Mouse (Mus musculus): ENCODE data around the gene Olfr1326-ps1. TPM values are rescaled to one million over a fixed set of nuclear protein-coding genes. Genes with fewer than 3 reads are reported as not detected.

Olfr1326-ps1 gene
- polyA plus RNA-seq (2015; fragmentation: Nextera tagmentation; extraction: Ambion mirVana), result not detected in 2 replicates

- no peak for ATAC-seq (ENCODE audit: insufficient read depth)
These were observed at the start of gene Olfr1326-ps1 for GRCm38 (mm10) chrX:74574788-74575187. TSS of gene Olfr1326-ps1 (minus strand) at chrX:74574888.

DNA sequence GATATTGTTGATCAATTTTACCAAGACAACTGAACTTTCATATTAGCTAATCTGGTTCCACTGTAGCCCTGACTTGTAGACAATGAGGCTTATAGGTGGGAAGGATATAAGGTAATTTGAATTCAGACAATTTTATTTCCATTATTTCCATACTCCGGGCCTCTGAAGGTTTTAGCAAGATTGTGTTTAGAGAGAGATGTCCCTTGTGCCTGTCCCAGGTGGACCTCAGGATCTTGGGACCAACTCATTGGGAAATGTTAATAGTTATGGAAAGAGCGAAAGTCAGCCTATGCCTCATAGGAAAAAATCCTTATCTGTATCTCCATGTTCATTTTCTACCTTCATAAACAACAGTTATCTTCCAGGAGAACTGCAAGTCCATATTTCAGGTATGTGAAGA lies 17.7 kb upstream of the Olfr1326-ps1 start, which contains the start of gene Olfr1325:
Olfr1325 (plus strand) TSS at position 301 of the 400 bp plus-strand sequence.
- H3K4me3 ChIP-seq (replicated peaks), result no peak within 1 kb of the TSS
- H3K36me3 ChIP-seq (replicated peaks), result no peaks in the 10 kb centered on the region
- no peak for ATAC-seq (ENCODE audit: insufficient read depth)
- H3K9ac ChIP-seq, result no peak within 1 kb of the TSS
- 65% methylated on average over 2 of the region's 2 CpGs for WGBS (ENCODE audit: insufficient replicate concordance)
- no peaks in the 10 kb centered on the region for H3K9me3 ChIP-seq (replicated peaks)
- no peaks in the 10 kb centered on the region for H3K27me3 ChIP-seq
- no peaks in the 10 kb centered on the region for H3K4me1 ChIP-seq (replicated peaks)
- H3K27ac ChIP-seq (replicated peaks), result no peak within 1 kb of the TSS
- no peak within 1 kb of the TSS for H3K4me2 ChIP-seq

More at GRCm38 (mm10) chrX:74574788-74575187, at the start of gene Olfr1326-ps1:
- H3K9me3 ChIP-seq (replicated peaks), result no peaks in the 10 kb centered on the region
- H3K4me1 ChIP-seq (replicated peaks), result no peaks in the 10 kb centered on the region
- no peak within 1 kb of the TSS for H3K4me3 ChIP-seq (replicated peaks)
- H3K27me3 ChIP-seq, result no peaks in the 10 kb centered on the region
- no peak within 1 kb of the TSS for H3K4me2 ChIP-seq
- no peak within 1 kb of the TSS for H3K27ac ChIP-seq (replicated peaks)
- H3K36me3 ChIP-seq (replicated peaks), result no peaks in the 10 kb centered on the region
- H3K9ac ChIP-seq, result no peak within 1 kb of the TSS

Other genes starting within 250 kb of the Olfr1326-ps1 start
- 1.1 and 1.5 TPM in 2 replicates for gene Plxna3, start 245.8 kb downstream of the Olfr1326-ps1 start, polyA plus RNA-seq (2015; fragmentation: Nextera tagmentation; extraction: Ambion mirVana)
- gene Lage3, start 221.3 kb downstream of the Olfr1326-ps1 start, polyA plus RNA-seq (2015; fragmentation: Nextera tagmentation; extraction: Ambion mirVana), result 34.6 and 43.0 TPM in 2 replicates
- gene Ubl4a, start 201.7 kb downstream of the Olfr1326-ps1 start, polyA plus RNA-seq (2015; fragmentation: Nextera tagmentation; extraction: Ambion mirVana), result 37.3 and 38.8 TPM in 2 replicates
- gene Slc10a3, start 201.5 kb downstream of the Olfr1326-ps1 start, polyA plus RNA-seq (2015; fragmentation: Nextera tagmentation; extraction: Ambion mirVana), result 6.1 and 6.5 TPM in 2 replicates
- gene Fam3a, start 181.6 kb downstream of the Olfr1326-ps1 start, polyA plus RNA-seq (2015; fragmentation: Nextera tagmentation; extraction: Ambion mirVana), result 11.0 and 12.0 TPM in 2 replicates
- 21.5 and 26.2 TPM in 2 replicates for gene Ikbkg, start 181.6 kb downstream of the Olfr1326-ps1 start, polyA plus RNA-seq (2015; fragmentation: Nextera tagmentation; extraction: Ambion mirVana)
- 46.1 and 48.9 TPM in 2 replicates for gene G6pdx, start 145.7 kb downstream of the Olfr1326-ps1 start, polyA plus RNA-seq (2015; fragmentation: Nextera tagmentation; extraction: Ambion mirVana)
- not detected in 2 replicates for gene Gm6880, start 93.5 kb downstream of the Olfr1326-ps1 start, polyA plus RNA-seq (2015; fragmentation: Nextera tagmentation; extraction: Ambion mirVana)
- not detected in 2 replicates for gene Olfr1325, start 17.8 kb upstream of the Olfr1326-ps1 start, polyA plus RNA-seq (2015; fragmentation: Nextera tagmentation; extraction: Ambion mirVana)
- gene Gm5640, start 70.7 kb upstream of the Olfr1326-ps1 start, polyA plus RNA-seq (2015; fragmentation: Nextera tagmentation; extraction: Ambion mirVana), result not detected in 2 replicates
- gene Gm6890, start 166.0 kb upstream of the Olfr1326-ps1 start, polyA plus RNA-seq (2015; fragmentation: Nextera tagmentation; extraction: Ambion mirVana), result not detected in 2 replicates